Mouse (Mus musculus) lung, embryonic 14.5 days (tissue): Measurements from ENCODE around the gene Eef1b2. TPM values are rescaled to one million over a fixed set of nuclear protein-coding genes. Genes with fewer than 3 reads are reported as not detected.
"Not testable (repeated sequence)": the region's sequence is repeated elsewhere in the genome, so short reads cannot be mapped to it uniquely, and the experiment has no call there.

Experiments
- ATAC-seq: fragments of 200-750 bp; cut with Nextera tagmentation; 2 replicates; pipeline ENCODE4 v1.8.0; 2017; ENCODE audit warnings: mild to moderate bottlenecking, moderate TSS enrichment, moderate library complexity; ENCODE audit not compliant: insufficient read depth
- DNase-seq: peaks from one replicate; pipeline ENCODE4 v3.0.0-alpha.2; 2015
- H3K27ac ChIP-seq: fragments of 300-500 bp; sonication (generic); 2 replicates; pipeline ENCODE4 v1.5.1; 2014; ENCODE audit warnings: low read depth, mild to moderate bottlenecking, moderate library complexity
- H3K27me3 ChIP-seq: fragments of 300-500 bp; sonication (generic); 2 replicates; pipeline ENCODE4 v1.6.1; 2014; ENCODE audit warnings: low read length, control low read depth; ENCODE audit not compliant: insufficient read depth
- H3K36me3 ChIP-seq: fragments of 300-500 bp; sonication (generic); 2 replicates; pipeline ENCODE4 v1.6.1; 2014; ENCODE audit warnings: control low read depth; ENCODE audit not compliant: insufficient read depth
- H3K4me1 ChIP-seq: fragments of 300-500 bp; sonication (generic); 2 replicates; pipeline ENCODE4 v1.6.1; 2014; ENCODE audit warnings: antibody characterized with exemption, control low read depth; ENCODE audit not compliant: insufficient read depth
- H3K4me2 ChIP-seq: fragments of 300-500 bp; sonication (generic); 2 replicates; pipeline ENCODE4 v1.6.1; 2014; ENCODE audit warnings: mild to moderate bottlenecking
- H3K4me3 ChIP-seq: fragments of 300-500 bp; sonication (generic); 2 replicates; pipeline ENCODE4 v1.5.1; 2014; ENCODE audit warnings: low read depth, low read length
- H3K9ac ChIP-seq: fragments of 300-500 bp; sonication (generic); 2 replicates; pipeline ENCODE4 v1.6.1; 2014
- H3K9me3 ChIP-seq: fragments of 300-500 bp; sonication (generic); 2 replicates; pipeline ENCODE4 v1.6.1; 2016; ENCODE audit warnings: low read depth, low read length, control low read depth
- CTCF ChIP-seq: IDR thresholded peaks from 2 replicates; pipeline ENCODE4 v1.5.1; 2016; ENCODE audit warnings: antibody characterized with exemption, low read depth
- WGBS: fragments of 180-500 bp; shearing (Covaris S2); extraction: QIAGEN DNeasy Blood & Tissue Kit; methylation state at CpG from one replicate; pipeline ENCODE4 v1.1.7; 2014; 5-methylcytosine and 5-hydroxymethylcytosine counted together
- polyA plus RNA-seq: library from polyadenylated mRNA; unstranded; fragments of >200 nt; fragmentation: Nextera tagmentation; extraction: Ambion mirVana; gene quantifications from 2 replicates; pipeline ENCODE4 v1.2.1, GENCODE M21; 2014

The Eef1b2 gene
- polyA plus RNA-seq, 1 experiment from 2014 or later, result 695 TPM

- H3K36me3 ChIP-seq, result peaks cover 33% of the 10 kb centered on the region
- no peak overlapping the region for H3K27ac ChIP-seq
- H3K4me3 ChIP-seq, result no peak overlapping the region
- peaks cover 5% of the 10 kb centered on the region; the same call in 1 of the 2 replicates for H3K4me1 ChIP-seq
- peak; percentile 73 for ATAC-seq
- H3K4me2 ChIP-seq, result no peak overlapping the region
- no peak overlapping the region for H3K9ac ChIP-seq
- no peaks in the 10 kb centered on the region for H3K27me3 ChIP-seq
- peak; percentile 98 for DNase-seq
- WGBS, result 6% methylated on average over 3 of the region's 3 CpGs
- peak; percentile 90 for TF ChIP-seq CTCF
- H3K9me3 ChIP-seq, result no peaks in the 10 kb centered on the region
Measured at GRCm38 (mm10) chr1:63181019-63181418, 4.4 kb downstream of the Eef1b2 start.

- Histone ChIP-seq H3K4me2 (no peak overlapping the region), H3K9ac (no peak overlapping the region), H3K27me3 (no peaks in the 10 kb centered on the region), H3K4me3 (no peak overlapping the region), H3K36me3 (peaks cover 33% of the 10 kb centered on the region), H3K27ac (no peak overlapping the region), H3K4me1 (peaks cover 5% of the 10 kb centered on the region; the same call in 1 of the 2 replicates), H3K9me3 (no peaks in the 10 kb centered on the region)
- no peak for ATAC-seq
- WGBS, result 98% methylated on average over 1 of the region's 1 CpGs
- no peak for TF ChIP-seq CTCF
- DNase-seq, result no peak
Measured at GRCm38 (mm10) chr1:63181480-63181879, 4.9 kb downstream of the Eef1b2 start.

- Histone ChIP-seq H3K4me2 (no peak overlapping the region), H3K36me3 (peaks cover 33% of the 10 kb centered on the region), H3K9me3 (no peaks in the 10 kb centered on the region), H3K4me3 (no peak overlapping the region), H3K9ac (no peak overlapping the region), H3K4me1 (peaks cover 5% of the 10 kb centered on the region; the same call in 1 of the 2 replicates), H3K27me3 (no peaks in the 10 kb centered on the region), H3K27ac (no peak overlapping the region)
- ATAC-seq, result no peak
- TF ChIP-seq CTCF, result no peak
- DNase-seq, result peak; percentile 17
- 87% methylated on average over 5 of the region's 5 CpGs for WGBS
Measured at GRCm38 (mm10) chr1:63182212-63182611, 5.6 kb downstream of the Eef1b2 start.

GRCm38 (mm10) chr1:63182636-63183270, 6.1 kb downstream of the Eef1b2 start:
- peaks cover 4% of the 10 kb centered on the region; the same call in 1 of the 2 replicates for H3K4me1 ChIP-seq
- DNase-seq, result peak; percentile 87
- H3K4me2 ChIP-seq, result no peak overlapping the region

GRCm38 (mm10) chr1:63185430-63185829, 8.8 kb downstream of the Eef1b2 start:
- not testable (repeated sequence) for H3K4me3 ChIP-seq, H3K27ac ChIP-seq, H3K4me2 ChIP-seq, H3K9me3 ChIP-seq, H3K9ac ChIP-seq, H3K27me3 ChIP-seq, H3K4me1 ChIP-seq, ATAC-seq, DNase-seq, H3K36me3 ChIP-seq
- WGBS, result 92% methylated on average over 6 of the region's 6 CpGs

More at GRCm38 (mm10) chr1:63182636-63183270, 6.1 kb downstream of the Eef1b2 start:
- Histone ChIP-seq H3K27me3 (no peaks in the 10 kb centered on the region), H3K9me3 (no peaks in the 10 kb centered on the region), H3K4me3 (no peak overlapping the region), H3K9ac (no peak overlapping the region), H3K36me3 (peaks cover 30% of the 10 kb centered on the region), H3K27ac (no peak overlapping the region)
- 53% methylated on average over 10 of the region's 10 CpGs for WGBS
- 0 out of 2 replicates have a peak, but pooled peaks have one; percentile 10 for ATAC-seq
- peak; percentile 78 for TF ChIP-seq CTCF

- Histone ChIP-seq H3K4me1 (no peaks in the 10 kb centered on the region), H3K27ac (no peak overlapping the region), H3K9ac (no peak overlapping the region), H3K36me3 (no peaks in the 10 kb centered on the region), H3K4me3 (no peak overlapping the region), H3K9me3 (no peaks in the 10 kb centered on the region), H3K27me3 (no peaks in the 10 kb centered on the region), H3K4me2 (no peak overlapping the region)
- no peak for DNase-seq
- no peak for ATAC-seq
- TF ChIP-seq CTCF, result no peak
- 80% methylated on average over 3 of the region's 3 CpGs for WGBS
Measured at GRCm38 (mm10) chr1:63188536-63188935, 11.9 kb downstream of the Eef1b2 start.

GRCm38 (mm10) chr1:63190851-63191250, 14.2 kb downstream of the Eef1b2 start:
- H3K4me3 ChIP-seq, result no peak overlapping the region
- no peaks in the 10 kb centered on the region for H3K4me1 ChIP-seq
- no peak overlapping the region for H3K4me2 ChIP-seq
- no peaks in the 10 kb centered on the region for H3K27me3 ChIP-seq
- WGBS, result 40% methylated on average over 8 of the region's 8 CpGs
- DNase-seq, result peak; percentile 77
- no peak for TF ChIP-seq CTCF
- no peak overlapping the region for H3K27ac ChIP-seq
- ATAC-seq, result 0 out of 2 replicates have a peak, but pooled peaks have one; percentile 21
- no peak overlapping the region for H3K9ac ChIP-seq
- no peaks in the 10 kb centered on the region for H3K36me3 ChIP-seq
- H3K9me3 ChIP-seq, result no peaks in the 10 kb centered on the region
